Mouse (Mus musculus) liver, postnatal 0 days (tissue): ENCODE results near the gene Fxr2.

Experiments used
- CTCF ChIP-seq: sonication (generic); IDR thresholded peaks from 2 replicates; pipeline ENCODE4 v1.5.1; 2016; ENCODE audit warnings: antibody characterized with exemption, low read depth
- EP300 ChIP-seq: IDR thresholded peaks from 2 replicates; pipeline ENCODE4 v1.6.1; 2016; ENCODE audit warnings: antibody characterized with exemption, low read depth, mild to moderate bottlenecking

- no peak for TF ChIP-seq CTCF
- TF ChIP-seq EP300, result no peak
Observed at GRCm38 (mm10) chr11:69591899-69592637, 40.7 kb upstream of the Fxr2 start.
